ENCODE assay signal across 19 mouse cellular contexts in the genomic region with DNA sequence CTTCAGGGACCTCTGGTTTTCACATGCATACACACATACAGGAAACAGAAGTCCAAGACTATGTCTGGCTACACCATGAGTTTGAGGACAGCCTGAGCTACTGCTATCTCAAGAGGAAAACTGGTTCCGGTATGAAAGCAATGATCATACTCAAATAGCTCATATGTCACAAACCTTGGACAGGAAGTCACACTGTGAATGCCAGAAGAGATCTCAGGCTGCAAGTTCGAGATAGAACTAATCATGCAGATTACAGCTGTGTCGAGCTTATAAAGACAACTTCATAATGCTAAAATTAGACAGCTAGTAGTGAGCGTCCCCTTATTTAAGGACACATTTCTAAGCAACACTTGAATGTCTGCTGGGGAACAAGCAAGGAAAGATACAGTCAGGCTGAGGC. TPM values are rescaled to one million over a fixed set of nuclear protein-coding genes. Genes with fewer than 3 reads are reported as not detected.
DNase-seq lines count a peak whose midpoint lies in the region; ATAC-seq and TF ChIP-seq lines count a peak whose summit lies in the region.
"Had no signal": no experiment of that assay in that cellular context is flagged by ENCODE, and none has a peak within 500 bp of the region (broad histone marks: within the 10 kb centered on the region; RNA-seq: fewer than 3 reads in every experiment).

No protein-coding gene starts in this region.

- peak overlapping the region; percentile 81 for H3K27ac ChIP-seq in heart, embryonic 12.5 days (ENCODE audit: poor library complexity, severe bottlenecking)
- peak overlapping the region; percentile 81 for H3K27ac ChIP-seq in liver, postnatal 0 days (ENCODE audit: low read depth)
- H3K27ac ChIP-seq: hindbrain, embryonic 15.5 days; midbrain, embryonic 15.5 days had no signal

- H3K4me1 ChIP-seq in heart, embryonic 12.5 days (replicated peaks), result peaks cover 26% of the 10 kb centered on the region
- H3K4me1 ChIP-seq in G1E (ENCODE audit: insufficient read depth, low read depth, low read length), result peaks cover 14% of the 10 kb centered on the region
- peaks cover 31% of the 10 kb centered on the region for H3K4me1 ChIP-seq in liver, postnatal 0 days (ENCODE audit: insufficient read depth)
- H3K4me1 ChIP-seq: hindbrain, embryonic 15.5 days; midbrain, embryonic 15.5 days had no signal

- H3K9me3 ChIP-seq in heart, embryonic 12.5 days (replicated peaks), result no peaks in the 10 kb centered on the region
- H3K9me3 ChIP-seq in G1E (replicated peaks), result no peaks in the 10 kb centered on the region
- H3K9me3 ChIP-seq in liver, postnatal 0 days (ENCODE audit: low read length), result no peaks in the 10 kb centered on the region
- H3K9me3 ChIP-seq: hindbrain, embryonic 15.5 days; midbrain, embryonic 15.5 days had no signal

- no peak for ATAC-seq in heart, embryonic 12.5 days (ENCODE audit: insufficient number of reproducible peaks, low FRiP score)
- peak; percentile 63 for ATAC-seq in G1E (ENCODE audit: extremely low read depth, insufficient number of reproducible peaks, low FRiP score, poor library complexity, severe bottlenecking)
- ATAC-seq in granulocyte monocyte progenitor cell, adult 5-6 weeks (replicated peaks; ENCODE audit: poor library complexity, severe bottlenecking), result peak; percentile 17; the same call in 1 of the 2 replicates
- peak; percentile 10; the same call in 1 of the 2 replicates for ATAC-seq in liver, postnatal 0 days
- ATAC-seq: forebrain, embryonic 16.5 days; midbrain, embryonic 15.5 days had no signal

- H3K9ac ChIP-seq in heart, embryonic 12.5 days, result no peak overlapping the region
- H3K9ac ChIP-seq in liver, postnatal 0 days (replicated peaks), result no peak overlapping the region
- H3K9ac ChIP-seq: hindbrain, embryonic 15.5 days; midbrain, embryonic 15.5 days had no signal

- no peak for DNase-seq in heart, postnatal 36 days
- no peak for DNase-seq in G1E (ENCODE audit: low spot score)
- DNase-seq in liver, postnatal 0 days, result no peak
- DNase-seq in right cerebral cortex, postnatal 10 days (ENCODE audit: low spot score in 2 of 2), result no peak
- no peak for DNase-seq in layer of hippocampus, adult 9-11 months
- no peak for DNase-seq in thymus, postnatal 14 days
- DNase-seq: adrenal gland, adult 8-10 months; cerebellum, postnatal 36 days; gastrocnemius, postnatal 14 days; kidney, adult 8-10 months; lung, postnatal 14 days had no signal

- TF ChIP-seq CTCF in G1E (IDR thresholded peaks at IDR 0.05; ENCODE audit: low read depth, low read length), result no peak
- no peak for TF ChIP-seq CTCF in liver, postnatal 0 days (IDR thresholded peaks at IDR 0.05; ENCODE audit: low read depth)

- H3K4me2 ChIP-seq in heart, embryonic 12.5 days, result no peak overlapping the region
- H3K4me2 ChIP-seq in liver, postnatal 0 days (ENCODE audit: low read depth, low read length), result no peak overlapping the region
- H3K4me2 ChIP-seq: hindbrain, embryonic 15.5 days; midbrain, embryonic 15.5 days had no signal

- H3K36me3 ChIP-seq in heart, embryonic 12.5 days, result peaks cover 2% of the 10 kb centered on the region; the same call in 1 of the 2 replicates
- H3K36me3 ChIP-seq in G1E (replicated peaks), result peaks cover 11% of the 10 kb centered on the region
- 0 out of 2 replicates have a peak, but pooled peaks cover 2% of the 10 kb centered on the region for H3K36me3 ChIP-seq in liver, postnatal 0 days (replicated peaks; ENCODE audit: insufficient read depth, low read length)
- H3K36me3 ChIP-seq: hindbrain, embryonic 15.5 days; midbrain, embryonic 15.5 days had no signal

- TF ChIP-seq EP300 in liver, postnatal 0 days (IDR thresholded peaks at IDR 0.05; ENCODE audit: low read depth), result peak; percentile 71; the same call in 1 of the 2 replicates

- no peak overlapping the region for H3K4me3 ChIP-seq in heart, embryonic 12.5 days
- H3K4me3 ChIP-seq in G1E (ENCODE audit: low read depth, low read length), result no peak overlapping the region
- no peak overlapping the region for H3K4me3 ChIP-seq in liver, postnatal 0 days (ENCODE audit: low read depth, low read length)
- H3K4me3 ChIP-seq: hindbrain, embryonic 15.5 days; midbrain, embryonic 15.5 days had no signal

- no peaks in the 10 kb centered on the region for H3K27me3 ChIP-seq in heart, embryonic 12.5 days (replicated peaks)
- H3K27me3 ChIP-seq in G1E (ENCODE audit: insufficient read depth, low read length), result no peaks in the 10 kb centered on the region
- H3K27me3 ChIP-seq in liver, postnatal 0 days (ENCODE audit: insufficient read depth, low read length), result no peaks in the 10 kb centered on the region
- H3K27me3 ChIP-seq: hindbrain, embryonic 15.5 days; midbrain, embryonic 15.5 days had no signal

- intact Hi-C loops in heart, postnatal 36 days (cut with DNase I), result no loop called here

- WGBS in heart, embryonic 12.5 days, result 13% methylated on average over 4 of the region's 4 CpGs
- WGBS in liver, postnatal 0 days (ENCODE audit: insufficient replicate concordance), result 32% methylated on average over 4 of the region's 4 CpGs

RNA-seq across cellular contexts. Expression of a gene that starts 12.1 kb away (rescaled TPM):
- not detected in 2 replicates for polyA plus RNA-seq in heart, embryonic 12.5 days (2016; fragmentation: Nextera tagmentation; extraction: Ambion mirVana)
- 1 to 10 TPM in 1 of 2 experiments, not detected in 1; 2.1 TPM for total RNA-seq in heart, postnatal 36 days (2021)
- total RNA-seq in G1E (2014; fragmentation: Nextera tagmentation), result not detected in 2 replicates
- not detected in 2 replicates for total RNA-seq in G1E (2017)
- 11.5 and 17.8 TPM in 2 replicates for polyA plus RNA-seq in G1E (2012)
- not detected in 2 replicates for total RNA-seq in granulocyte monocyte progenitor cell, adult 5-6 weeks (2014; fragmentation: Nextera tagmentation)
- not detected in 2 replicates for total RNA-seq in granulocyte monocyte progenitor cell, adult 5-6 weeks (2017)
- polyA plus RNA-seq in liver, postnatal 0 days (2015; fragmentation: Nextera tagmentation; extraction: Ambion mirVana), result 1.4 TPM in 1 of 2 replicates, not detected in the other
- total RNA-seq: layer of hippocampus, adult 18-20 months; left cerebral cortex, postnatal 25 days had no signal
- polyA plus RNA-seq: forebrain, embryonic 16.5 days; hindbrain, embryonic 15.5 days; neural tube, embryonic 14.5 days had no signal

RNA-seq across cellular contexts. Expression of a gene that starts 44.8 kb away (rescaled TPM):
- 93.5 and 94.4 TPM in 2 replicates for polyA plus RNA-seq in heart, embryonic 12.5 days (2016; fragmentation: Nextera tagmentation; extraction: Ambion mirVana)
- 10 to 100 TPM; 15.0 to 15.2 TPM for total RNA-seq in heart, postnatal 36 days (2021)
- 15.6 and 21.5 TPM in 2 replicates for total RNA-seq in G1E (2014; fragmentation: Nextera tagmentation)
- 33.9 and 43.7 TPM in 2 replicates for total RNA-seq in G1E (2017)
- polyA plus RNA-seq in G1E (2012), result 2.7 and 3.3 TPM in 2 replicates
- 54.7 and 56.1 TPM in 2 replicates for total RNA-seq in granulocyte monocyte progenitor cell, adult 5-6 weeks (2014; fragmentation: Nextera tagmentation)
- 76.1 and 83.4 TPM in 2 replicates for total RNA-seq in granulocyte monocyte progenitor cell, adult 5-6 weeks (2017)
- polyA plus RNA-seq in liver, postnatal 0 days (2015; fragmentation: Nextera tagmentation; extraction: Ambion mirVana), result 13.0 and 13.5 TPM in 2 replicates

RNA-seq across cellular contexts. Expression of a gene that starts 56.5 kb away (rescaled TPM):
- 124 and 138 TPM in 2 replicates for polyA plus RNA-seq in heart, embryonic 12.5 days (2016; fragmentation: Nextera tagmentation; extraction: Ambion mirVana)
- 10 to 100 TPM; 88.8 to 95.0 TPM for total RNA-seq in heart, postnatal 36 days (2021)
- 40.1 and 52.3 TPM in 2 replicates for total RNA-seq in G1E (2014; fragmentation: Nextera tagmentation)
- total RNA-seq in G1E (2017), result 61.6 and 64.6 TPM in 2 replicates
- 9.2 and 10.6 TPM in 2 replicates for polyA plus RNA-seq in G1E (2012)
- total RNA-seq in granulocyte monocyte progenitor cell, adult 5-6 weeks (2014; fragmentation: Nextera tagmentation), result 127 and 147 TPM in 2 replicates
- 95.5 and 104 TPM in 2 replicates for total RNA-seq in granulocyte monocyte progenitor cell, adult 5-6 weeks (2017)
- 87.0 and 91.0 TPM in 2 replicates for polyA plus RNA-seq in liver, postnatal 0 days (2015; fragmentation: Nextera tagmentation; extraction: Ambion mirVana)

RNA-seq across cellular contexts. Expression of a gene that starts 56.5 kb away (rescaled TPM):
- polyA plus RNA-seq in heart, embryonic 12.5 days (2016; fragmentation: Nextera tagmentation; extraction: Ambion mirVana), result 142 and 152 TPM in 2 replicates
- 10 to 100 TPM; 59.4 to 67.6 TPM for total RNA-seq in heart, postnatal 36 days (2021)
- total RNA-seq in G1E (2014; fragmentation: Nextera tagmentation) (128 and 149 TPM in 2 replicates), G1E (2017) (31.5 and 42.8 TPM in 2 replicates)
- 112 and 146 TPM in 2 replicates for polyA plus RNA-seq in G1E (2012)
- 151 and 175 TPM in 2 replicates for total RNA-seq in granulocyte monocyte progenitor cell, adult 5-6 weeks (2014; fragmentation: Nextera tagmentation)
- 34.3 and 49.7 TPM in 2 replicates for total RNA-seq in granulocyte monocyte progenitor cell, adult 5-6 weeks (2017)
- polyA plus RNA-seq in liver, postnatal 0 days (2015; fragmentation: Nextera tagmentation; extraction: Ambion mirVana), result 73.2 and 74.6 TPM in 2 replicates
